Mouse (Mus musculus): ENCODE measurements at regions not wholly inside any gene's neighbourhood (a gene's known extent, or its start where the extent isn't known, plus 50 kb on each side); places are given as distances from the start of the nearest gene placed in this dataset.

GRCm38 (mm10) chr15:68445341-68445740, 1944.6 kb upstream of the Lrrc6 start:
- no peak for DNase-seq (ENCODE audit: low read depth, low spot score)

GRCm38 (mm10) chr15:68440636-68441035, 1939.9 kb upstream of the Lrrc6 start:
- DNase-seq (ENCODE audit: low read depth, low spot score), result no peak

- DNase-seq (ENCODE audit: low read depth, low spot score), result no peak
Measured at GRCm38 (mm10) chr15:68435961-68436360, 1935.3 kb upstream of the Lrrc6 start.

- DNase-seq (ENCODE audit: low read depth, low spot score), result no peak
Measured at GRCm38 (mm10) chr15:68431251-68431650, 1930.5 kb upstream of the Lrrc6 start.

- DNase-seq (ENCODE audit: low read depth, low spot score), result no peak
Measured at GRCm38 (mm10) chr15:68430486-68430885, 1929.8 kb upstream of the Lrrc6 start.

GRCm38 (mm10) chr15:68428444-68429228, 1927.9 kb upstream of the Lrrc6 start:
- no peak for DNase-seq (ENCODE audit: low read depth, low spot score)

- no peak for DNase-seq (ENCODE audit: low read depth, low spot score)
Measured at GRCm38 (mm10) chr15:68417142-68417541, 1916.4 kb upstream of the Lrrc6 start.

GRCm38 (mm10) chr15:68415401-68415925, 1914.8 kb upstream of the Lrrc6 start:
- no peak for DNase-seq (ENCODE audit: low read depth, low spot score)

- DNase-seq (ENCODE audit: low read depth, low spot score), result no peak
Measured at GRCm38 (mm10) chr15:68414047-68414446, 1913.3 kb upstream of the Lrrc6 start.

- DNase-seq (ENCODE audit: low read depth, low spot score), result no peak
Measured at GRCm38 (mm10) chr15:68412697-68413096, 1912.0 kb upstream of the Lrrc6 start.

GRCm38 (mm10) chr15:68412156-68412555, 1911.4 kb upstream of the Lrrc6 start:
- DNase-seq (ENCODE audit: low read depth, low spot score), result no peak

GRCm38 (mm10) chr15:68403554-68404070, 1902.9 kb upstream of the Lrrc6 start:
- no peak for DNase-seq (ENCODE audit: low read depth, low spot score)

- no peak for DNase-seq (ENCODE audit: low read depth, low spot score)
Measured at GRCm38 (mm10) chr15:68401726-68402125, 1901.0 kb upstream of the Lrrc6 start.

GRCm38 (mm10) chr15:68401006-68401405, 1900.3 kb upstream of the Lrrc6 start:
- DNase-seq (ENCODE audit: low read depth, low spot score), result no peak

GRCm38 (mm10) chr15:68396566-68396965, 1895.9 kb upstream of the Lrrc6 start:
- no peak for DNase-seq (ENCODE audit: low read depth, low spot score)

- DNase-seq (ENCODE audit: low read depth, low spot score), result no peak
Measured at GRCm38 (mm10) chr15:68394749-68395148, 1894.0 kb upstream of the Lrrc6 start.

GRCm38 (mm10) chr15:68394157-68394556, 1893.4 kb upstream of the Lrrc6 start:
- DNase-seq (ENCODE audit: low read depth, low spot score), result no peak

- no peak for DNase-seq (ENCODE audit: low read depth, low spot score)
Measured at GRCm38 (mm10) chr15:68391737-68392136, 1891.0 kb upstream of the Lrrc6 start.

GRCm38 (mm10) chr15:68389855-68390254, 1889.1 kb upstream of the Lrrc6 start:
- no peak for DNase-seq (ENCODE audit: low read depth, low spot score)

GRCm38 (mm10) chr15:68387349-68388065, 1886.8 kb upstream of the Lrrc6 start:
- DNase-seq (ENCODE audit: low read depth, low spot score), result no peak

- no peak for DNase-seq (ENCODE audit: low read depth, low spot score)
Measured at GRCm38 (mm10) chr15:68384571-68385335, 1884.0 kb upstream of the Lrrc6 start.

GRCm38 (mm10) chr15:68375166-68375565, 1874.5 kb upstream of the Lrrc6 start:
- no peak for DNase-seq (ENCODE audit: low read depth, low spot score)
